Mouse (Mus musculus) ES-Bruce4 (cell line): ENCODE data around the gene Mid1.

Experiments
- CTCF ChIP-seq: IDR thresholded peaks from one replicate; pipeline ENCODE4 v1.8.1; 2011; ENCODE audit warnings: low read depth, low read length
- EP300 ChIP-seq: IDR thresholded peaks from 2 replicates; pipeline ENCODE4 v1.6.1; 2011; ENCODE audit warnings: low read depth, low read length; ENCODE audit not compliant: insufficient read depth

- TF ChIP-seq CTCF (no peak), EP300 (no peak)
Observed at GRCm38 (mm10) chrX:169837947-169838649, 153.1 kb downstream of the Mid1 start.
